Mouse (Mus musculus) heart, adult 2 months (tissue): ENCODE measurements around the gene Rps7.

Experiments
- CTCF ChIP-seq: fragments of 200-600 bp; IDR thresholded peaks from 2 replicates; pipeline ENCODE4 v1.8.1; 2022; ENCODE audit warnings: antibody characterized with exemption, mild to moderate bottlenecking, moderate library complexity
- EP300 ChIP-seq: fragments of 200-500 bp; IDR thresholded peaks from 2 replicates; pipeline ENCODE4 v1.6.1; 2011; ENCODE audit warnings: low read depth, low read length, control low read depth; ENCODE audit not compliant: insufficient read depth
- POLR2A ChIP-seq: fragments of 200-500 bp; IDR thresholded peaks from 2 replicates; pipeline ENCODE4 v1.6.1; 2011; ENCODE audit warnings: mild to moderate bottlenecking, low read depth, low read length, control low read depth; ENCODE audit not compliant: insufficient read depth

GRCm38 (mm10) chr12:28603494-28603893 lies 32.3 kb downstream of the Rps7 start:
- TF ChIP-seq POLR2A, result no peak
- TF ChIP-seq CTCF, result no peak
- TF ChIP-seq EP300, result no peak
